22 mouse cellular contexts compared by ENCODE assay signal in genomic region chr6:30267486-30267885, GRCm38 (mm10).
"Had no signal": no experiment of that assay in that cellular context is flagged by ENCODE, and none has a peak within 500 bp of the region (broad histone marks: within the 10 kb centered on the region; RNA-seq: fewer than 3 reads in every experiment).

No protein-coding gene starts in this region.

- H3K4me1 ChIP-seq: limb, embryonic 10.5 days; liver, embryonic 12.5 days; liver, embryonic 15.5 days had no signal

- H3K27me3 ChIP-seq: limb, embryonic 13.5 days; liver, embryonic 12.5 days; liver, embryonic 15.5 days; lung, embryonic 15.5 days; megakaryocyte, embryonic 14.5 days; midbrain, embryonic 12.5 days; midbrain, embryonic 15.5 days; neural tube, embryonic 13.5 days had no signal

- H3K9me3 ChIP-seq: limb, embryonic 10.5 days; limb, embryonic 13.5 days; liver, embryonic 12.5 days; liver, embryonic 15.5 days; lung, embryonic 15.5 days; megakaryocyte, embryonic 14.5 days; midbrain, embryonic 12.5 days; midbrain, embryonic 15.5 days; neural tube, embryonic 13.5 days had no signal

- H3K4me2 ChIP-seq: limb, embryonic 13.5 days; liver, embryonic 12.5 days; liver, embryonic 15.5 days; lung, embryonic 15.5 days; midbrain, embryonic 12.5 days; midbrain, embryonic 15.5 days; neural tube, embryonic 13.5 days had no signal

- DNase-seq: kidney, adult 2 months; kidney, postnatal 25 days; liver; lung, adult 18-20 months; lung, postnatal 10 days; lung, postnatal 36 days; retina, postnatal 1 day; right cerebral cortex, postnatal 25 days; thymus, adult 18-20 months; thymus, postnatal 36 days had no signal

- H3K27ac ChIP-seq: kidney, postnatal 0 days; limb, embryonic 10.5 days; limb, embryonic 13.5 days; liver, embryonic 12.5 days; liver, embryonic 15.5 days; lung, embryonic 15.5 days; midbrain, embryonic 12.5 days; midbrain, embryonic 15.5 days; neural tube, embryonic 13.5 days had no signal

- H3K9ac ChIP-seq: limb, embryonic 13.5 days; liver, embryonic 12.5 days; liver, embryonic 15.5 days; lung, embryonic 15.5 days; midbrain, embryonic 12.5 days; midbrain, embryonic 15.5 days; neural tube, embryonic 13.5 days had no signal

- ATAC-seq: intestine, postnatal 0 days; liver, embryonic 12.5 days; midbrain, embryonic 15.5 days had no signal

- H3K4me3 ChIP-seq: limb, embryonic 10.5 days; limb, embryonic 13.5 days; liver, embryonic 12.5 days; liver, embryonic 15.5 days; lung, embryonic 15.5 days; megakaryocyte, embryonic 14.5 days; midbrain, embryonic 12.5 days; midbrain, embryonic 15.5 days; myocyte; neural tube, embryonic 13.5 days had no signal
